Mouse (Mus musculus): ENCODE measurements around the gene Abl1. TPM values are rescaled to one million over a fixed set of nuclear protein-coding genes. Genes with fewer than 3 reads are reported as not detected.

The Abl1 gene
- polyA plus RNA-seq, 1 experiment: 39.9 TPM

DNA sequence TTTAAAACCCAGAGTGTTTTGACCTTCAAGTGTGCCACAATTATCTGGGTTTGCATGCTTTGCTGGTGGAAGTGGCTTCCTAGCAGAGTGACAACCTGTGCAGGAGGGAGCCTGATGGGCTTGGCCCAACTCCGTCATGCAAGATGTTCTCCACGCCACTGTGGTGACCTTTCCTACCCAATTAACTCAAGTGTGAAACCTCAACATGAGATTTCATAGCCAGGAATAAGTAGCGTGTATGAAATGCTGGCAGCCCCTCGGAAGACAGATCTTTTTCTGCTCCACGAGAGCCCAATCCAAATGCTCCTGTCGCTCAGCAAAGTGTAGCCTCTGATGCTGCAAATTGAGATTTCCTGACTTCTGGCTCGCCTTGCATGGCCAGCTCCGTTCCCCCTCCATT is 103.1 kb downstream of the Abl1 start:
- no peaks in the 10 kb centered on the region for H3K4me1 ChIP-seq (ENCODE audit: control insufficient read depth, insufficient read depth, low read length)
- no peak overlapping the region for H3K4me3 ChIP-seq (ENCODE audit: insufficient read depth, low read length)
- no peak overlapping the region for H3K27ac ChIP-seq (ENCODE audit: insufficient read depth, low read length)
- TF ChIP-seq CTCF (IDR thresholded peaks at IDR 0.05; ENCODE audit: extremely low read depth, insufficient read depth, low read length) (no peak), POLR2A (IDR thresholded peaks at IDR 0.05; ENCODE audit: extremely low read depth, insufficient read depth, low read length) (no peak)

- no peaks in the 10 kb centered on the region for H3K4me1 ChIP-seq (ENCODE audit: control insufficient read depth, insufficient read depth, low read length)
- H3K27ac ChIP-seq (ENCODE audit: insufficient read depth, low read length): no peak overlapping the region
- H3K4me3 ChIP-seq (ENCODE audit: insufficient read depth, low read length): no peak overlapping the region
- TF ChIP-seq CTCF (IDR thresholded peaks at IDR 0.05; ENCODE audit: extremely low read depth, insufficient read depth, low read length) (0 out of 2 replicates have a peak, but pooled peaks have one; percentile 21), POLR2A (IDR thresholded peaks at IDR 0.05; ENCODE audit: extremely low read depth, insufficient read depth, low read length) (no peak)
These were observed 104.4 kb downstream of the Abl1 start for GRCm38 (mm10) chr2:31792611-31793010.

GRCm38 (mm10) chr2:31796943-31797342 is 108.8 kb downstream of the Abl1 start:
- Histone ChIP-seq H3K4me3 (ENCODE audit: insufficient read depth, low read length) (no peak overlapping the region), H3K4me1 (ENCODE audit: control insufficient read depth, insufficient read depth, low read length) (no peaks in the 10 kb centered on the region), H3K27ac (ENCODE audit: insufficient read depth, low read length) (no peak overlapping the region)
- TF ChIP-seq POLR2A (IDR thresholded peaks at IDR 0.05; ENCODE audit: extremely low read depth, insufficient read depth, low read length) (no peak), CTCF (IDR thresholded peaks at IDR 0.05; ENCODE audit: extremely low read depth, insufficient read depth, low read length) (no peak)

DNA sequence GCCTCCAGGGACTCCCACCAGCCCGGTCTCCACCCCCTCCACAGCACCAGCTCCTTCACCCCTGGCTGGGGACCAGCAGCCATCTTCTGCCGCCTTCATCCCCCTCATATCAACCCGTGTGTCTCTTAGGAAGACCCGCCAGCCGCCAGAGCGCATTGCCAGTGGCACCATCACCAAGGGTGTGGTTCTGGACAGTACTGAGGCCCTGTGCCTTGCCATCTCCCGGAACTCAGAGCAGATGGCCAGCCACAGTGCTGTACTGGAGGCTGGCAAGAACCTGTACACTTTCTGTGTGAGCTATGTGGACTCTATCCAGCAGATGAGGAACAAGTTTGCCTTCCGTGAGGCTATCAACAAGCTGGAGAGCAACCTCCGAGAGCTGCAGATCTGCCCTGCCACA is 113.2 kb downstream of the Abl1 start:
- H3K4me1 ChIP-seq (ENCODE audit: control insufficient read depth, insufficient read depth, low read length): no peaks in the 10 kb centered on the region
- no peak for TF ChIP-seq POLR2A (IDR thresholded peaks at IDR 0.05; ENCODE audit: extremely low read depth, insufficient read depth, low read length)
- no peak for TF ChIP-seq CTCF (IDR thresholded peaks at IDR 0.05; ENCODE audit: extremely low read depth, insufficient read depth, low read length)
- H3K4me3 ChIP-seq (ENCODE audit: insufficient read depth, low read length): no peak overlapping the region
- no peak overlapping the region for H3K27ac ChIP-seq (ENCODE audit: insufficient read depth, low read length)

- no peak for TF ChIP-seq POLR2A (IDR thresholded peaks at IDR 0.05; ENCODE audit: extremely low read depth, insufficient read depth, low read length)
- TF ChIP-seq CTCF (IDR thresholded peaks at IDR 0.05; ENCODE audit: extremely low read depth, insufficient read depth, low read length): no peak
- Histone ChIP-seq H3K4me3 (ENCODE audit: insufficient read depth, low read length) (no peak overlapping the region), H3K4me1 (ENCODE audit: control insufficient read depth, insufficient read depth, low read length) (no peaks in the 10 kb centered on the region), H3K27ac (ENCODE audit: insufficient read depth, low read length) (no peak overlapping the region)
These were observed 114.6 kb downstream of the Abl1 start for GRCm38 (mm10) chr2:31802811-31803210.

DNA sequence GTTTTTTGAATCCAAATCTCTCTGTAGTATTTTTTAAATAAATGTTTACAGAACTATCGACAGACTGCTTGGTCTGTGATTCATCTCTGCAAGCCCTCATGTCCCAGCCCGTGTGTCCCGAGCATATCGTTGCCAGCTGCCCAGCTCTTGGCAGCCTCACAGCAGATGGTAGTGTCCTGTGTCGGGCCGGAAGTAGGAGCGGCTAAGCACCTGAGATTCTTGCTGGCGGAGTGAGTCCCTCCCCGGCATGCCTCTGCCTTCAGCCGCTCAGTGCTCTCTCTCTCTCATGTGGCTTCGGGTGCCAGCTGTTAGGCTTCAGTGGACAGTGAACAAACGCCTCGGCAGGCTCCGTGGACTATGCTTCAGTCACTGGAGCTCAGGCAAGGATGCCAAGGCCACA is 115.3 kb downstream of the Abl1 start:
- no peak overlapping the region for H3K27ac ChIP-seq (ENCODE audit: insufficient read depth, low read length)
- no peak overlapping the region for H3K4me3 ChIP-seq (ENCODE audit: insufficient read depth, low read length)
- H3K4me1 ChIP-seq (ENCODE audit: control insufficient read depth, insufficient read depth, low read length): no peaks in the 10 kb centered on the region
- TF ChIP-seq POLR2A (IDR thresholded peaks at IDR 0.05; ENCODE audit: extremely low read depth, insufficient read depth, low read length) (no peak), CTCF (IDR thresholded peaks at IDR 0.05; ENCODE audit: extremely low read depth, insufficient read depth, low read length) (no peak)

- Histone ChIP-seq H3K4me3 (ENCODE audit: insufficient read depth, low read length) (no peak overlapping the region), H3K27ac (ENCODE audit: insufficient read depth, low read length) (no peak overlapping the region), H3K4me1 (ENCODE audit: control insufficient read depth, insufficient read depth, low read length) (no peaks in the 10 kb centered on the region)
- no peak for TF ChIP-seq CTCF (IDR thresholded peaks at IDR 0.05; ENCODE audit: extremely low read depth, insufficient read depth, low read length)
- TF ChIP-seq POLR2A (IDR thresholded peaks at IDR 0.05; ENCODE audit: extremely low read depth, insufficient read depth, low read length): no peak
These were observed 118.6 kb downstream of the Abl1 start for GRCm38 (mm10) chr2:31806639-31807382.

GRCm38 (mm10) chr2:31808410-31809357 is 120.5 kb downstream of the Abl1 start:
- Histone ChIP-seq H3K27ac (ENCODE audit: insufficient read depth, low read length) (no peak overlapping the region), H3K4me3 (ENCODE audit: insufficient read depth, low read length) (no peak overlapping the region), H3K4me1 (ENCODE audit: control insufficient read depth, insufficient read depth, low read length) (no peaks in the 10 kb centered on the region)
- TF ChIP-seq POLR2A (IDR thresholded peaks at IDR 0.05; ENCODE audit: extremely low read depth, insufficient read depth, low read length): no peak
- no peak for TF ChIP-seq CTCF (IDR thresholded peaks at IDR 0.05; ENCODE audit: extremely low read depth, insufficient read depth, low read length)

DNA sequence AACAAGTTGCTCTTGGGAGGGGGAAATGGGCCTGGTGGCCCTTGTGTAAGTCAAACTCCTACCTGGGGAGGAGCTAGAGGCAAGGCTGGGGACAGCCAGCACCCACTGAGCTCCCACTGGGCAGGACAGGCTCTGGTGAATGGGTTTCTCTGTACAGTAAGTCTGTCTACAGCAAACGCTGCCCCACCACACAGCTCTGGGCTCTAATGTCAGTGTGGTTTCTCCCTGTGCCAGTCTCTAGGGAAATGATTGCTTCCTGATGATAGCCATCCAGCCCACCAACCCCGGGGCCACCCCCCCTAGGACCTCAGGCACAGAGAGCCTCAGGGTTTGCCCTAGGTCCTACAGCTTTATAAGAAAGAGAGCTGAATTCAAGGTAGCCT is 121.2 kb downstream of the Abl1 start:
- TF ChIP-seq POLR2A (IDR thresholded peaks at IDR 0.05; ENCODE audit: extremely low read depth, insufficient read depth, low read length): no peak
- TF ChIP-seq CTCF (IDR thresholded peaks at IDR 0.05; ENCODE audit: extremely low read depth, insufficient read depth, low read length): no peak
- Histone ChIP-seq H3K27ac (ENCODE audit: insufficient read depth, low read length) (no peak overlapping the region), H3K4me3 (ENCODE audit: insufficient read depth, low read length) (no peak overlapping the region), H3K4me1 (ENCODE audit: control insufficient read depth, insufficient read depth, low read length) (no peaks in the 10 kb centered on the region)
